Mouse (Mus musculus): ENCODE data around the gene Gm3893.
"Not testable (repeated sequence)": the region's sequence is repeated elsewhere in the genome, so short reads cannot be mapped to it uniquely, and the experiment has no call there.

Gm3893 gene

DNA sequence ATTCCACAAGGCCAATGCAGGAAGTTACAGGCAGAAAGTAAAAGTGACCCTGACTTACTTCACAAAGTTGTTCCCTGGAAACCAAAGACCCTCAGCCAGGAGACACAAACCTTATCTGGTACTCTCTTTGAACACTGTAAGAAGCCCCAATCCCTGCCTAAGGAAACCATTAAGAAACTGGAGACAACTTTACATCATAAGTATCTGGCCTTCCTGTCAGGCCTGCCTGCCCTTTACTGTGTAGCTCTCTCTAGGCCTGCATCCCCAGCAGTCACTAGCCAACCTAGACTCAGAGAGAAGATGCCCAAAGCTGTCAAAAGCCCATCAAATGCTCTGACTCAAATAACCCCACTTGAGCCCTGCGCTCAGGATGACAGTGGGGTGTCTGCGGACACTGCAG, at the start of gene Gm3893:
TSS of gene Gm3893 (plus strand) at position 301 of the 400 bp plus-strand sequence.
- DNase-seq = not testable (repeated sequence)

DNA sequence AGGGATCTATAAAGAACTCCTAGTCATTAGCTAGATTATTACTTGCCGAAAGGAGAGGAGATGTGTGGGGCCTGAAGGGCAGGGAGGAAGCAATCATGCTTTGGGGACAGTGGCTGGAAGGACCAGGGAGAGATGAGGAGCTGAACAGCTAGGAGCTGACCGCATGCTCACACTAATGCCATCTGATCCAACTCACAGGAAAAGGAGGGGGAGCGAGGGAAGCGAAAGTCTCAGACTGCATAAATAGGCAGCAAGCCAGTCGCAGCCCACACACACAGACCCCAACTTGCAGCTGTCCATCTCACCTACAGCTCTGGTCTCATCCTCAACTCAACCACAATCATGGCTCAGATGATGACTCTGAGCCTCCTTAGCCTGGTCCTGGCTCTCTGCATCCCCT, 23.5 kb downstream of the Gm3893 start, which contains the start of gene Gm13304:
TSS of gene Gm13304 (plus strand) at position 301 of the 400 bp plus-strand sequence.
- DNase-seq = not testable (repeated sequence)

All from thymus, postnatal 36 days (tissue).